Comparison of ENCODE assay signal across 12 mouse cellular contexts in genomic region chr5:122907182-122907581, GRCm38 (mm10).
"Had no signal": no experiment of that assay in that cellular context is flagged by ENCODE, and none has a peak within 500 bp of the region (broad histone marks: within the 10 kb centered on the region; RNA-seq: fewer than 3 reads in every experiment).

No protein-coding gene starts in this region.

- DNase-seq: left cerebral cortex, postnatal 4 days; liver; liver, embryonic 13.5 days; liver, postnatal 0 days; lung, adult 18-20 months; lung, adult 2 months; lung, embryonic 14.5 days; lung, postnatal 10 days; lung, postnatal 14 days; lung, postnatal 36 days; lung, postnatal 4 days; midbrain, embryonic 14.5 days had no signal
